Mouse (Mus musculus): ENCODE results near the gene Grtp1. TPM values are rescaled to one million over a fixed set of nuclear protein-coding genes. Genes with fewer than 3 reads are reported as not detected.

Gene Grtp1
- total and polyA plus RNA-seq, 2 experiments from 2014 or later: 4.4 to 10.0 TPM

- no peak for ATAC-seq (ENCODE audit: insufficient read depth, low read depth)
Measured at GRCm38 (mm10) chr8:13174305-13174704, 26.1 kb downstream of the Grtp1 start.

GRCm38 (mm10) chr8:13170510-13170909 lies 29.9 kb downstream of the Grtp1 start:
- 0 out of 2 replicates have a peak overlapping the region, but pooled peaks have one; percentile 7 for H3K4me2 ChIP-seq (ENCODE audit: low read depth, low read length)
- peaks cover 14% of the 10 kb centered on the region for H3K4me1 ChIP-seq (ENCODE audit: control insufficient read depth, insufficient read depth)
- H3K36me3 ChIP-seq (replicated peaks; ENCODE audit: control insufficient read depth, insufficient read depth, low read length): peaks cover 94% of the 10 kb centered on the region
- H3K27me3 ChIP-seq (ENCODE audit: control insufficient read depth, insufficient read depth, low read length): no peaks in the 10 kb centered on the region
- H3K9me3 ChIP-seq (replicated peaks; ENCODE audit: control insufficient read depth, low read length): no peaks in the 10 kb centered on the region
- H3K4me3 ChIP-seq (ENCODE audit: low read depth, low read length): no peak overlapping the region
- DNase-seq (ENCODE audit: low spot score) (peak; percentile 64), ATAC-seq (ENCODE audit: insufficient read depth, low read depth) (peak; percentile 62)
- TF ChIP-seq CTCF (IDR thresholded peaks at IDR 0.05; ENCODE audit: low read depth) (no peak), EP300 (IDR thresholded peaks at IDR 0.05; ENCODE audit: low read depth) (no peak)
- H3K27ac ChIP-seq (ENCODE audit: low read depth): peak overlapping the region; percentile 70
- no peak overlapping the region for H3K9ac ChIP-seq (replicated peaks; ENCODE audit: low read depth, low read length)
- WGBS: 10% methylated on average over 1 of the region's 1 CpGs

More at GRCm38 (mm10) chr8:13174305-13174704, 26.1 kb downstream of the Grtp1 start:
- Histone ChIP-seq H3K9me3 (replicated peaks; ENCODE audit: control insufficient read depth, low read length) (no peaks in the 10 kb centered on the region), H3K36me3 (replicated peaks; ENCODE audit: control insufficient read depth, insufficient read depth, low read length) (peaks cover 73% of the 10 kb centered on the region), H3K9ac (replicated peaks; ENCODE audit: low read depth, low read length) (no peak overlapping the region), H3K27me3 (ENCODE audit: control insufficient read depth, insufficient read depth, low read length) (no peaks in the 10 kb centered on the region), H3K4me1 (ENCODE audit: control insufficient read depth, insufficient read depth) (peaks cover 9% of the 10 kb centered on the region), H3K27ac (ENCODE audit: low read depth) (no peak overlapping the region), H3K4me3 (ENCODE audit: low read depth, low read length) (no peak overlapping the region), H3K4me2 (ENCODE audit: low read depth, low read length) (no peak overlapping the region)
- no peak for TF ChIP-seq CTCF (IDR thresholded peaks at IDR 0.05; ENCODE audit: low read depth)
- no peak for DNase-seq (ENCODE audit: low spot score)
- 89% methylated on average over 4 of the region's 4 CpGs for WGBS

GRCm38 (mm10) chr8:13164361-13164760 lies 36.1 kb downstream of the Grtp1 start:
- no peaks in the 10 kb centered on the region for H3K9me3 ChIP-seq (replicated peaks; ENCODE audit: control insufficient read depth, low read length)
- TF ChIP-seq CTCF (IDR thresholded peaks at IDR 0.05; ENCODE audit: low read depth): no peak
- no peak for TF ChIP-seq EP300 (IDR thresholded peaks at IDR 0.05; ENCODE audit: low read depth)
- DNase-seq (ENCODE audit: low spot score) (no peak), ATAC-seq (ENCODE audit: insufficient read depth, low read depth) (no peak)
- 63% methylated on average over 5 of the region's 5 CpGs for WGBS
- peaks cover 40% of the 10 kb centered on the region for H3K36me3 ChIP-seq (replicated peaks; ENCODE audit: control insufficient read depth, insufficient read depth, low read length)
- no peak overlapping the region for H3K27ac ChIP-seq (ENCODE audit: low read depth)
- H3K27me3 ChIP-seq (ENCODE audit: control insufficient read depth, insufficient read depth, low read length): no peaks in the 10 kb centered on the region
- peaks cover 22% of the 10 kb centered on the region for H3K4me1 ChIP-seq (ENCODE audit: control insufficient read depth, insufficient read depth)
- no peak overlapping the region for H3K4me3 ChIP-seq (ENCODE audit: low read depth, low read length)
- no peak overlapping the region for H3K9ac ChIP-seq (replicated peaks; ENCODE audit: low read depth, low read length)
- H3K4me2 ChIP-seq (ENCODE audit: low read depth, low read length): no peak overlapping the region

GRCm38 (mm10) chr8:13163563-13163962 lies 36.9 kb downstream of the Grtp1 start:
- Histone ChIP-seq H3K4me2 (ENCODE audit: low read depth, low read length) (no peak overlapping the region), H3K27me3 (ENCODE audit: control insufficient read depth, insufficient read depth, low read length) (no peaks in the 10 kb centered on the region), H3K27ac (ENCODE audit: low read depth) (no peak overlapping the region), H3K4me3 (ENCODE audit: low read depth, low read length) (no peak overlapping the region), H3K9me3 (replicated peaks; ENCODE audit: control insufficient read depth, low read length) (no peaks in the 10 kb centered on the region), H3K36me3 (replicated peaks; ENCODE audit: control insufficient read depth, insufficient read depth, low read length) (peaks cover 32% of the 10 kb centered on the region), H3K4me1 (ENCODE audit: control insufficient read depth, insufficient read depth) (peaks cover 19% of the 10 kb centered on the region), H3K9ac (replicated peaks; ENCODE audit: low read depth, low read length) (no peak overlapping the region)
- TF ChIP-seq CTCF (IDR thresholded peaks at IDR 0.05; ENCODE audit: low read depth) (no peak), EP300 (IDR thresholded peaks at IDR 0.05; ENCODE audit: low read depth) (no peak)
- 45% methylated on average over 1 of the region's 1 CpGs for WGBS
- no peak for DNase-seq (ENCODE audit: low spot score)
- no peak for ATAC-seq (ENCODE audit: insufficient read depth, low read depth)

GRCm38 (mm10) chr8:13162098-13162497 lies 38.3 kb downstream of the Grtp1 start:
- 0 out of 2 replicates have a peak overlapping the region, but pooled peaks have one; percentile 13 for H3K27ac ChIP-seq (ENCODE audit: low read depth)
- H3K36me3 ChIP-seq (replicated peaks; ENCODE audit: control insufficient read depth, insufficient read depth, low read length): peaks cover 18% of the 10 kb centered on the region
- peaks cover 21% of the 10 kb centered on the region for H3K4me1 ChIP-seq (ENCODE audit: control insufficient read depth, insufficient read depth)
- DNase-seq (ENCODE audit: low spot score) (no peak), ATAC-seq (ENCODE audit: insufficient read depth, low read depth) (no peak)
- no peak overlapping the region for H3K4me2 ChIP-seq (ENCODE audit: low read depth, low read length)
- no peaks in the 10 kb centered on the region for H3K9me3 ChIP-seq (replicated peaks; ENCODE audit: control insufficient read depth, low read length)
- no peak for TF ChIP-seq CTCF (IDR thresholded peaks at IDR 0.05; ENCODE audit: low read depth)
- no peak for TF ChIP-seq EP300 (IDR thresholded peaks at IDR 0.05; ENCODE audit: low read depth)
- WGBS: 60% methylated on average over 6 of the region's 6 CpGs
- H3K9ac ChIP-seq (replicated peaks; ENCODE audit: low read depth, low read length): no peak overlapping the region
- H3K4me3 ChIP-seq (ENCODE audit: low read depth, low read length): no peak overlapping the region
- no peaks in the 10 kb centered on the region for H3K27me3 ChIP-seq (ENCODE audit: control insufficient read depth, insufficient read depth, low read length)

- H3K9me3 ChIP-seq (replicated peaks; ENCODE audit: control insufficient read depth, low read length): no peaks in the 10 kb centered on the region
Measured at GRCm38 (mm10) chr8:13160691-13161090, 39.7 kb downstream of the Grtp1 start.

More at GRCm38 (mm10) chr8:13160691-13161090, 39.7 kb downstream of the Grtp1 start:
- H3K27ac ChIP-seq (ENCODE audit: low read depth): no peak overlapping the region
- WGBS: 74% methylated on average over 3 of the region's 3 CpGs
- H3K4me1 ChIP-seq (ENCODE audit: control insufficient read depth, insufficient read depth): peaks cover 21% of the 10 kb centered on the region
- peaks cover 4% of the 10 kb centered on the region; the same call in 1 of the 2 replicates for H3K36me3 ChIP-seq (replicated peaks; ENCODE audit: control insufficient read depth, insufficient read depth, low read length)
- DNase-seq (ENCODE audit: low spot score) (no peak), ATAC-seq (ENCODE audit: insufficient read depth, low read depth) (no peak)
- H3K4me2 ChIP-seq (ENCODE audit: low read depth, low read length): peak overlapping the region; percentile 93
- no peak for TF ChIP-seq CTCF (IDR thresholded peaks at IDR 0.05; ENCODE audit: low read depth)
- no peak for TF ChIP-seq EP300 (IDR thresholded peaks at IDR 0.05; ENCODE audit: low read depth)
- H3K9ac ChIP-seq (replicated peaks; ENCODE audit: low read depth, low read length): peak overlapping the region; percentile 100
- H3K4me3 ChIP-seq (ENCODE audit: low read depth, low read length): peak overlapping the region; percentile 99
- H3K27me3 ChIP-seq (ENCODE audit: control insufficient read depth, insufficient read depth, low read length): no peaks in the 10 kb centered on the region
